Mouse (Mus musculus) midbrain, embryonic 11.5 days (tissue): ENCODE data around the gene Msantd1. TPM values are rescaled to one million over a fixed set of nuclear protein-coding genes. Genes with fewer than 3 reads are reported as not detected.

Experiments
- ATAC-seq: fragments of 200-750 bp; cut with Nextera tagmentation; 2 replicates; pipeline ENCODE4 v1.8.0; 2017; ENCODE audit warnings: moderate TSS enrichment, moderate library complexity; ENCODE audit not compliant: low FRiP score
- DNase-seq: peaks from one replicate; pipeline ENCODE4 v3.0.0; 2015; ENCODE audit warnings: low spot score; ENCODE audit errors: missing footprints
- H3K27ac ChIP-seq: fragments of 300-500 bp; sonication (generic); 2 replicates; pipeline ENCODE4 v1.5.1; 2014; ENCODE audit warnings: low read depth, low read length
- H3K27me3 ChIP-seq: fragments of 300-500 bp; sonication (generic); 2 replicates; pipeline ENCODE4 v1.6.1; 2014; ENCODE audit warnings: mild to moderate bottlenecking, low read length, moderate library complexity, mixed read lengths; ENCODE audit not compliant: control insufficient read depth, insufficient read depth
- H3K36me3 ChIP-seq: fragments of 300-500 bp; sonication (generic); 2 replicates; pipeline ENCODE4 v1.6.1; 2014; ENCODE audit warnings: mild to moderate bottlenecking, low read length, moderate library complexity, mixed read lengths; ENCODE audit not compliant: control insufficient read depth, insufficient read depth
- H3K4me1 ChIP-seq: fragments of 300-500 bp; sonication (generic); 2 replicates; pipeline ENCODE4 v1.6.1; 2014; ENCODE audit warnings: low read length; ENCODE audit not compliant: control insufficient read depth, insufficient read depth
- H3K4me2 ChIP-seq: fragments of 300-500 bp; sonication (generic); 2 replicates; pipeline ENCODE4 v1.6.1; 2014; ENCODE audit warnings: mild to moderate bottlenecking, moderate library complexity
- H3K4me3 ChIP-seq: fragments of 300-500 bp; sonication (generic); 2 replicates; pipeline ENCODE4 v1.5.1; 2014; ENCODE audit warnings: low read depth, low read length
- H3K9ac ChIP-seq: fragments of 300-500 bp; sonication (generic); 2 replicates; pipeline ENCODE4 v1.6.1; 2014; ENCODE audit warnings: low read length
- H3K9me3 ChIP-seq: fragments of 300-500 bp; sonication (generic); 2 replicates; pipeline ENCODE4 v1.6.1; 2016; ENCODE audit warnings: low read length; ENCODE audit not compliant: control insufficient read depth
- WGBS: fragments of 180-500 bp; shearing (Covaris S2); extraction: QIAGEN DNeasy Blood & Tissue Kit; methylation state at CpG from one replicate; pipeline ENCODE4 v1.1.7; 2014; 5-methylcytosine and 5-hydroxymethylcytosine counted together
- polyA plus RNA-seq: library from polyadenylated mRNA; unstranded; fragments of >200 nt; fragmentation: Nextera tagmentation; extraction: Ambion mirVana; gene quantifications from 2 replicates; pipeline ENCODE4 v1.2.1, GENCODE M21; 2014

Gene Msantd1
- polyA plus RNA-seq, 1 experiment from 2014 or later: 1.3 TPM

- no peak overlapping the region for H3K27ac ChIP-seq
- no peak overlapping the region for H3K4me2 ChIP-seq
- H3K27me3 ChIP-seq: no peaks in the 10 kb centered on the region
- no peak overlapping the region for H3K4me3 ChIP-seq
- DNase-seq (no peak), ATAC-seq (no peak)
- no peaks in the 10 kb centered on the region for H3K9me3 ChIP-seq
- H3K36me3 ChIP-seq: no peaks in the 10 kb centered on the region
- peaks cover 4% of the 10 kb centered on the region for H3K4me1 ChIP-seq
- H3K9ac ChIP-seq: no peak overlapping the region
- 92% methylated on average over 3 of the region's 3 CpGs for WGBS
Observed at GRCm38 (mm10) chr5:34918785-34919184, 11.0 kb downstream of the Msantd1 start.

GRCm38 (mm10) chr5:34922531-34922930 is 14.7 kb downstream of the Msantd1 start:
- Histone ChIP-seq H3K4me3 (no peak overlapping the region), H3K36me3 (no peaks in the 10 kb centered on the region), H3K9ac (no peak overlapping the region), H3K4me1 (no peaks in the 10 kb centered on the region), H3K4me2 (no peak overlapping the region), H3K9me3 (no peaks in the 10 kb centered on the region), H3K27me3 (no peaks in the 10 kb centered on the region), H3K27ac (no peak overlapping the region)
- no peak for DNase-seq
- 76% methylated on average over 6 of the region's 6 CpGs for WGBS
- no peak for ATAC-seq

- no peak overlapping the region for H3K9ac ChIP-seq
- DNase-seq (no peak), ATAC-seq (no peak)
- H3K9me3 ChIP-seq: no peaks in the 10 kb centered on the region
- H3K4me3 ChIP-seq: no peak overlapping the region
- WGBS: 97% methylated on average over 4 of the region's 4 CpGs
- H3K27me3 ChIP-seq: no peaks in the 10 kb centered on the region
- no peak overlapping the region for H3K27ac ChIP-seq
- no peaks in the 10 kb centered on the region for H3K36me3 ChIP-seq
- no peaks in the 10 kb centered on the region for H3K4me1 ChIP-seq
- H3K4me2 ChIP-seq: no peak overlapping the region
Observed at GRCm38 (mm10) chr5:34923920-34924319, 16.1 kb downstream of the Msantd1 start.

GRCm38 (mm10) chr5:34924519-34924918 is 16.7 kb downstream of the Msantd1 start:
- no peaks in the 10 kb centered on the region for H3K9me3 ChIP-seq
- ATAC-seq: no peak

GRCm38 (mm10) chr5:34927648-34928047 is 19.8 kb downstream of the Msantd1 start:
- Histone ChIP-seq H3K4me1 (peaks cover 6% of the 10 kb centered on the region; the same call in 1 of the 2 replicates), H3K27me3 (no peaks in the 10 kb centered on the region), H3K4me3 (no peak overlapping the region), H3K27ac (no peak overlapping the region), H3K4me2 (no peak overlapping the region), H3K9ac (no peak overlapping the region), H3K9me3 (no peaks in the 10 kb centered on the region), H3K36me3 (no peaks in the 10 kb centered on the region)
- 84% methylated on average over 4 of the region's 4 CpGs for WGBS
- DNase-seq (no peak), ATAC-seq (no peak)

More at GRCm38 (mm10) chr5:34924519-34924918, 16.7 kb downstream of the Msantd1 start:
- Histone ChIP-seq H3K27ac (no peak overlapping the region), H3K9ac (no peak overlapping the region), H3K4me2 (no peak overlapping the region), H3K36me3 (no peaks in the 10 kb centered on the region), H3K27me3 (no peaks in the 10 kb centered on the region), H3K4me3 (no peak overlapping the region), H3K4me1 (no peaks in the 10 kb centered on the region)
- WGBS: 87% methylated on average over 7 of the region's 7 CpGs
- no peak for DNase-seq

- H3K27ac ChIP-seq: no peak overlapping the region
- no peak for ATAC-seq
- H3K4me3 ChIP-seq: no peak overlapping the region
- H3K9ac ChIP-seq: no peak overlapping the region
- no peak overlapping the region for H3K4me2 ChIP-seq
- H3K27me3 ChIP-seq: no peaks in the 10 kb centered on the region
- peaks cover 6% of the 10 kb centered on the region; the same call in 1 of the 2 replicates for H3K4me1 ChIP-seq
- no peaks in the 10 kb centered on the region for H3K9me3 ChIP-seq
- no peaks in the 10 kb centered on the region for H3K36me3 ChIP-seq
- WGBS: 81% methylated on average over 9 of the region's 9 CpGs
- DNase-seq: no peak
Observed at GRCm38 (mm10) chr5:34930151-34930975, 22.6 kb downstream of the Msantd1 start.

GRCm38 (mm10) chr5:34931091-34931490 is 23.3 kb downstream of the Msantd1 start:
- Histone ChIP-seq H3K4me1 (peaks cover 6% of the 10 kb centered on the region; the same call in 1 of the 2 replicates), H3K4me2 (no peak overlapping the region), H3K27me3 (no peaks in the 10 kb centered on the region), H3K9ac (no peak overlapping the region), H3K27ac (no peak overlapping the region), H3K9me3 (no peaks in the 10 kb centered on the region), H3K36me3 (no peaks in the 10 kb centered on the region), H3K4me3 (no peak overlapping the region)
- DNase-seq (no peak), ATAC-seq (no peak)
- WGBS: 81% methylated on average over 2 of the region's 2 CpGs

- H3K36me3 ChIP-seq: no peaks in the 10 kb centered on the region
- 69% methylated on average over 11 of the region's 11 CpGs for WGBS
- no peak overlapping the region for H3K9ac ChIP-seq
- H3K4me1 ChIP-seq: peaks cover 6% of the 10 kb centered on the region; the same call in 1 of the 2 replicates
- no peaks in the 10 kb centered on the region for H3K27me3 ChIP-seq
- H3K9me3 ChIP-seq: no peaks in the 10 kb centered on the region
- H3K27ac ChIP-seq: no peak overlapping the region; the same call in 1 of the 2 replicates
- DNase-seq (no peak), ATAC-seq (no peak)
- H3K4me3 ChIP-seq: no peak overlapping the region
- no peak overlapping the region for H3K4me2 ChIP-seq
Observed at GRCm38 (mm10) chr5:34931516-34932457, 24.0 kb downstream of the Msantd1 start.

- ATAC-seq: no peak
- Histone ChIP-seq H3K4me3 (no peak overlapping the region), H3K4me2 (no peak overlapping the region), H3K4me1 (peaks cover 6% of the 10 kb centered on the region; the same call in 1 of the 2 replicates), H3K9me3 (no peaks in the 10 kb centered on the region), H3K9ac (no peak overlapping the region), H3K27me3 (no peaks in the 10 kb centered on the region), H3K36me3 (no peaks in the 10 kb centered on the region), H3K27ac (no peak overlapping the region)
- DNase-seq: no peak
- 29% methylated on average over 4 of the region's 4 CpGs for whole genome bisulfite sequencing
Observed at GRCm38 (mm10) chr5:34932458-34932806, 24.6 kb downstream of the Msantd1 start.
